Mouse (Mus musculus): Measurements from ENCODE around the gene Adap2. TPM values are rescaled to one million over a fixed set of nuclear protein-coding genes. Genes with fewer than 3 reads are reported as not detected.
"Not testable (repeated sequence)": the region's sequence is repeated elsewhere in the genome, so short reads cannot be mapped to it uniquely, and the experiment has no call there.

Gene Adap2
- polyA plus RNA-seq, 1 experiment from 2014 or later = 2.7 TPM

DNA sequence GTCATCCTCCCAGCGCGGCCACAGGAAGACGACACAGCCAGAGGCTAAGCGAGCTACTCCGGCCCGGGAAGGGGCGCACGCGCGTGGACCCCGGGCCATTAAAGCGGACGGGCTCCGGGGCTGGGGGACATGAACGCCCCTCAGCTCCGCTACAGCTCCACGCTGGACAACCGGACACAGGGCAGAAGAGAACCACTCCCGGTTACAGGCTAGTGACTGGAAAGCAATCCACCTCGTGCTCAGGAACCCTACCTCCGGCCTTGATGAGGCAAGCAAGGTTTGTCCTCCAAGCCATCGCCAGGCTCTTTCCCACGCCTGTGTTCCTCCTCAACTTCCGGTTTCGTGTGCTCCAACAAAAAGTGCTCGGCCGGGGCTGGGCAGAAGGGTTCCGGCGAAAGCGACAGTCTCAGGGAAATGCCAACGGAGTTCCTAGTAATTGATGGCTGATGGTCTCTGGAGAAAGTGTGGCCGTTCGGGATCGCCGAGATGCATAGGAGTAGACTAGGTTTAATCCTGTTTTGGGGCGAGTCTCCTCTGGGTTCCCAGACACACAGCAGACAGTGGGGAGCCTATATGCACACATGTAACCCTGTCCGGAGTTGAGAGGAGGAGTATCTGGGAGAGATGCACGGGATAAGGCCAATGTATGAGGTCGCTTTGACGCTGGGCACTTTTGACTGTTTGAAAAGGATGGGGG is 11.9 kb upstream of the Adap2 start, which contains the start of gene Tefm:
Gene Tefm, minus strand, starts transcription at position 351 of the 697 bp plus-strand sequence.
- Histone ChIP-seq H3K27ac (replicated peaks; ENCODE audit: low read depth, low read length) (peak within 1 kb of the TSS; percentile 90), H3K4me1 (ENCODE audit: control insufficient read depth, insufficient read depth, low read length) (peaks cover 7% of the 10 kb centered on the region), H3K36me3 (ENCODE audit: control insufficient read depth, insufficient read depth, low read length) (peaks cover 32% of the 10 kb centered on the region), H3K4me3 (ENCODE audit: low read depth, low read length) (peak within 1 kb of the TSS; percentile 87), H3K9me3 (ENCODE audit: control insufficient read depth, low read length) (no peaks in the 10 kb centered on the region), H3K9ac (ENCODE audit: low read depth, low read length) (peak within 1 kb of the TSS; percentile 86), H3K4me2 (ENCODE audit: low read depth, low read length) (peak within 1 kb of the TSS; percentile 88), H3K27me3 (replicated peaks; ENCODE audit: control insufficient read depth, insufficient read depth, low read length) (no peaks in the 10 kb centered on the region)
- ATAC-seq (ENCODE audit: low read depth) = peak; percentile 95
- peak; percentile 93 for DNase-seq (ENCODE audit: low spot score)
- WGBS = 0% methylated on average over 31 of the region's 40 CpGs

DNA sequence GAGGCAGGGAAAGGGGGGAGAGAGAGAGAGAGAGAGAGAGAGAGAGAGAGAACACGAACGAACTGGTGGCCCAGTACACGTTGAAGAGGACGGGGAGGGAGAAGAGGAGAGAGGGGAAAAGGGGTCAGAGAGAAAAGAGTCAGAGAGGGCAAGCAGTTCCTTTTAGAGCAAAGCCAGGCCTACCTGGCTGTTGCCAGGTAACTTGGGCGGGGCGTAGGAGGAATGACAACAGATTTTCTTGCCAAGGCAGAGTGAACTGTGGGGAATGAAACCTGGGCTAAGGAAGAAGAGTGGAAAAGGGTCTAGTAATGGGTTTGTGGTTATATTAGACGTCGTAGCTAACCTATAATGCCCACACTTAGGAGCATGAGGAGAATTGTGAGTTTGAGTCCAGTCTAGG is 11.0 kb upstream of the Adap2 start:
- Histone ChIP-seq H3K36me3 (ENCODE audit: control insufficient read depth, insufficient read depth, low read length) (peaks cover 26% of the 10 kb centered on the region), H3K9me3 (ENCODE audit: control insufficient read depth, low read length) (no peaks in the 10 kb centered on the region), H3K4me1 (ENCODE audit: control insufficient read depth, insufficient read depth, low read length) (peaks cover 7% of the 10 kb centered on the region), H3K27me3 (replicated peaks; ENCODE audit: control insufficient read depth, insufficient read depth, low read length) (no peaks in the 10 kb centered on the region), H3K4me3 (ENCODE audit: low read depth, low read length) (peak overlapping the region; percentile 87), H3K9ac (ENCODE audit: low read depth, low read length) (peak overlapping the region; percentile 86; the same call in 1 of the 2 replicates), H3K4me2 (ENCODE audit: low read depth, low read length) (peak overlapping the region; percentile 88), H3K27ac (replicated peaks; ENCODE audit: low read depth, low read length) (no peak overlapping the region)
- whole genome bisulfite sequencing = 49% methylated on average over 8 of the region's 8 CpGs
- DNase-seq (ENCODE audit: low spot score) (no peak), ATAC-seq (ENCODE audit: low read depth) (no peak)

DNA sequence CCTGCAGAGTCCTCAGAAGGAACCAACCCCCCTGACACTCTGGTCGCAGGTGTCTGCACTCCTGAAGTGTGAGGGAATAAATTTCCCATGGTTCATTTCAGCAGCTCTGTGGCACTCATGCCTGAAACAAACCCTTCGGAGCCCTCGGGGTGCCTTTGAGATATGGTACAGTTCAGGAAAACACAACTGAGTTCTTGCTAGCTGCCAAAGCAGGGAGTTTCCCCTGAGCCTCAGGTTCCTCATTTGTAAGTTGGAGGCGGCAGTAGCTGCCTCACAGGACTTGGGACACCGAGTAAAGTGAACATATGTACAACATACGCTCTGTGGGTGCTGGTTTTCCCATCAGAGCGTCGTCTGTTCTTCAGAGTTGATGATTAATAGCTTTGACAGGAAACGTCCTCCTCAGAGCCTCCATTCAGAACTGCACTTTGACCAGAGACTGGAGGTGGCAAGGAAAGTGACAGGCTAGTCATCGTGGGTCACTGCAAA is 8.1 kb upstream of the Adap2 start:
- H3K9ac ChIP-seq (ENCODE audit: low read depth, low read length) = no peak overlapping the region
- no peaks in the 10 kb centered on the region for H3K9me3 ChIP-seq (ENCODE audit: control insufficient read depth, low read length)
- H3K36me3 ChIP-seq (ENCODE audit: control insufficient read depth, insufficient read depth, low read length) = no peaks in the 10 kb centered on the region
- H3K4me1 ChIP-seq (ENCODE audit: control insufficient read depth, insufficient read depth, low read length) = peaks cover 7% of the 10 kb centered on the region
- H3K4me2 ChIP-seq (ENCODE audit: low read depth, low read length) = no peak overlapping the region
- peak; percentile 12 for DNase-seq (ENCODE audit: low spot score)
- no peak for ATAC-seq (ENCODE audit: low read depth)
- H3K27me3 ChIP-seq (replicated peaks; ENCODE audit: control insufficient read depth, insufficient read depth, low read length) = no peaks in the 10 kb centered on the region
- WGBS = 51% methylated on average over 10 of the region's 10 CpGs
- no peak overlapping the region for H3K4me3 ChIP-seq (ENCODE audit: low read depth, low read length)
- no peak overlapping the region for H3K27ac ChIP-seq (replicated peaks; ENCODE audit: low read depth, low read length)

DNA sequence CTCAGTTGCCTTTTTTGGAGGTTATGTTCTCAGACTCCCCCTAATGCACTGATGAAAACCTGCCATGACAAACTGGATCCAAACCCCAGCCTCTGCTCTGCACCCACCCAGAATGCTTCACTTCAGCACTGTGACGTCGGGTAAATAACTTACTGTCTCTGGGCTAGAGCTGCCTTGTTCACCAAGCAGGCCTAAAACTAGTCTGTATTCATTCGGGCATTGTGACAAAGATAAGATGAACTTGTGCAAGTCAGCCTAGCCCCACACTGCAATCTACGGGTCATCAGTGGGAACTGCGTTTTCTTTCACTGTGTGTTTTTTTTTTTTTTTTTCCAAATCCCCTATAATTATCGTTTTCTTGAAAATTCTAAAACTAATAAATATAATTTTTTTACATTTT is 6.2 kb upstream of the Adap2 start:
- ATAC-seq (ENCODE audit: low read depth) = no peak
- Histone ChIP-seq H3K4me3 (ENCODE audit: low read depth, low read length) (no peak overlapping the region), H3K27ac (replicated peaks; ENCODE audit: low read depth, low read length) (no peak overlapping the region), H3K4me2 (ENCODE audit: low read depth, low read length) (no peak overlapping the region), H3K9me3 (ENCODE audit: control insufficient read depth, low read length) (no peaks in the 10 kb centered on the region), H3K36me3 (ENCODE audit: control insufficient read depth, insufficient read depth, low read length) (no peaks in the 10 kb centered on the region), H3K4me1 (ENCODE audit: control insufficient read depth, insufficient read depth, low read length) (peaks cover 5% of the 10 kb centered on the region), H3K9ac (ENCODE audit: low read depth, low read length) (no peak overlapping the region), H3K27me3 (replicated peaks; ENCODE audit: control insufficient read depth, insufficient read depth, low read length) (peaks cover 5% of the 10 kb centered on the region; the same call in 1 of the 2 replicates)
- WGBS = 75% methylated on average over 6 of the region's 6 CpGs
- DNase-seq (ENCODE audit: low spot score) = no peak

DNA sequence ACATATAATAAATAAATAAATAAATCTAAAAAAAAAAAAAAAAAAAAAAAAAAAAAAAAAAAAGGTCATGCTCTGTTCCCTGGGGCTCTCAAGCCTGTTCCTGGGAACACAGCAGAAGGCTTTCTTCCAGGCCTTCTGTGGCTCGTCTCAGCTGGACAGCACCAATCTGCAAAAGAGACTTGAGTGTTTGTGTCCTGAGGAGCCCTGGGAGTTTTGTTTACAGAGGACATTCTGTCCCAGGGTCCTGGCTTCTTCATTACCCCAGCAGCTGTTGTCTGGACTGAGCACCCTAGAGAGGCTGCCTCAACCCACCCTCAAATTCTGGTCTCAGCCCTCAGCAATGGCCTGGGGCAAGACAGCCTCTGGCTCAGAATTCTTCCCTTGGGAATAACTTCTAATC is 5.6 kb upstream of the Adap2 start:
- ATAC-seq (ENCODE audit: low read depth) = no peak
- 33% methylated on average over 1 of the region's 1 CpGs for WGBS

DNA sequence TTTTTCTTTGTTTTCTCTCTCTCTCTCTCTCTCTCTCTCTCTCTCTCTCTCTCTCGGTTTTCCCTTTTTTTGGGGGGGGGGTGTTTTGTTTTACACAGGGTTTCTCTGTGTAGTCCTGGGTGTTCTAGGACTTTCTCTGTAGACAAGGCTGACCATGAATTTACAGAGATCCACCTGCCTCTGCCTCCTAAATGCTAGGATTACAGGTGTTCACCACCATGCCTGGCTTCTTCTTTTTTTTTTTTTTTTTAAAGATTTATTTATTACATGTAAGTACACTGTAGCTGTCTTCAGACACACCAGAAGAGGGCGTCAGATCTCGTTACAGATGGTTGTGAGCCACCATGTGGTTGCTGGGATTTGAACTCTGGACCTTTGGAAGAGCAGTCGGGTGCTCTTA is 4.9 kb upstream of the Adap2 start:
- H3K27ac ChIP-seq (replicated peaks; ENCODE audit: low read depth, low read length); H3K4me3 ChIP-seq (ENCODE audit: low read depth, low read length); H3K36me3 ChIP-seq (ENCODE audit: control insufficient read depth, insufficient read depth, low read length); H3K4me2 ChIP-seq (ENCODE audit: low read depth, low read length); H3K9me3 ChIP-seq (ENCODE audit: control insufficient read depth, low read length); ATAC-seq (ENCODE audit: low read depth); DNase-seq (ENCODE audit: low spot score); H3K4me1 ChIP-seq (ENCODE audit: control insufficient read depth, insufficient read depth, low read length); H3K9ac ChIP-seq (ENCODE audit: low read depth, low read length): not testable (repeated sequence)
- WGBS = 83% methylated on average over 2 of the region's 4 CpGs
- peaks cover 17% of the 10 kb centered on the region for H3K27me3 ChIP-seq (replicated peaks; ENCODE audit: control insufficient read depth, insufficient read depth, low read length)

More for the DNA sequence above, 5.6 kb upstream of the Adap2 start:
- H3K4me2 ChIP-seq (ENCODE audit: low read depth, low read length) = no peak overlapping the region
- no peak overlapping the region for H3K4me3 ChIP-seq (ENCODE audit: low read depth, low read length)
- no peak overlapping the region for H3K9ac ChIP-seq (ENCODE audit: low read depth, low read length)
- H3K36me3 ChIP-seq (ENCODE audit: control insufficient read depth, insufficient read depth, low read length) = no peaks in the 10 kb centered on the region
- no peaks in the 10 kb centered on the region for H3K9me3 ChIP-seq (ENCODE audit: control insufficient read depth, low read length)
- H3K27ac ChIP-seq (replicated peaks; ENCODE audit: low read depth, low read length) = no peak overlapping the region
- H3K27me3 ChIP-seq (replicated peaks; ENCODE audit: control insufficient read depth, insufficient read depth, low read length) = peaks cover 10% of the 10 kb centered on the region
- DNase-seq (ENCODE audit: low spot score) = no peak
- no peaks in the 10 kb centered on the region for H3K4me1 ChIP-seq (ENCODE audit: control insufficient read depth, insufficient read depth, low read length)

DNA sequence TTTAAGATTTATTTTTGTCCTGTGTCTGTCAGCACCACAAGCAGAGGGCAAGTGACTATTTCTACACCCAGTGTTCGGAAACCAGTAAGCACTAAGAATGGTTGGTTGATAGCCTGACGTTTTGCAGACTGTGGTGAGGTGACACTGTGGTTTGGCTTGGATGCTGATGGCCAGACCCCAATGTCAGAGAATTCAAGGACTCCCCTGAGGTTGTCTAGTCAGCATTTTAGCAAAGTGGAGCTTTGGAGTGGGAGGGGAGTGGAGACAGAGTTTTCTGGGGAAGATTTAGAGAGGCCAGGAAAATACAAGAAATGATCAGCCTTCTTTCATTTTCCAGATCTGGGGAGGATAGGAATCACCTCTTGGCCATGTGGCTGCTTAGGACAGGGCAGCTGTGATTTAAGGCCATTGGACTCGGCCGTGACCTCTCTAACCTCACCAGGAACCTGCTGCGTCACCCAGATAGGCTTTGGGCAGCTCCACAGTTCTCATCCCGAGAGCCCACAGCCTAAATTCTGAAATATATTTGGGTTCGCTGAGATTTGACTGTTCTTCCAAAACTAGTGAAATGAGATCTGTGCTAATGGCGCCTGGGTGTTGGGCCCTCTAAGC is 4.4 kb upstream of the Adap2 start:
- Histone ChIP-seq H3K4me1 (ENCODE audit: control insufficient read depth, insufficient read depth, low read length) (no peaks in the 10 kb centered on the region), H3K4me3 (ENCODE audit: low read depth, low read length) (no peak overlapping the region), H3K27me3 (replicated peaks; ENCODE audit: control insufficient read depth, insufficient read depth, low read length) (peaks cover 23% of the 10 kb centered on the region), H3K4me2 (ENCODE audit: low read depth, low read length) (no peak overlapping the region), H3K27ac (replicated peaks; ENCODE audit: low read depth, low read length) (no peak overlapping the region), H3K9me3 (ENCODE audit: control insufficient read depth, low read length) (no peaks in the 10 kb centered on the region), H3K9ac (ENCODE audit: low read depth, low read length) (no peak overlapping the region), H3K36me3 (ENCODE audit: control insufficient read depth, insufficient read depth, low read length) (no peaks in the 10 kb centered on the region)
- WGBS = 78% methylated on average over 8 of the region's 8 CpGs
- no peak for DNase-seq (ENCODE audit: low spot score)
- no peak for ATAC-seq (ENCODE audit: low read depth)

DNA sequence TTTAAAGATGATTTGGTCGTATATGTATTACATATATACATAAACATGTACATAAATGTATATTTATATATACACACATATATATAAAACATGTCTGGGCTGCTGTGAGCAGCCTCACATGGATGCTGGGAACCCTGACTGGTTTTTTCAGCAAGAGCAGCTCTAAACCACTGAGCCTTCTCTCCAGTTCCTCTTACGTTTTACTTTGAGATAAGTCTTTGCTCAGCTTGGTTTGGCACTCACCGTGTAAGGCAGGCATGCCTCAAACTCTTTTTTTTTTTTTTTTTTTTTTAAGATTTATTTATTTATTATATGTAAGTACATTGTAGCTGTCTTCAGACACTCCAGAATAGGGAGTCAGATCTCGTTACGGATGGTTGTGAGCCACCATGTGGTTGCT is 3.3 kb upstream of the Adap2 start:
- 79% methylated on average over 5 of the region's 5 CpGs for WGBS

More for the DNA sequence above, 3.3 kb upstream of the Adap2 start:
- H3K36me3 ChIP-seq (ENCODE audit: control insufficient read depth, insufficient read depth, low read length) = no peaks in the 10 kb centered on the region
- ATAC-seq (ENCODE audit: low read depth) (no peak), DNase-seq (ENCODE audit: low spot score) (no peak)
- no peak overlapping the region for H3K9ac ChIP-seq (ENCODE audit: low read depth, low read length)
- peaks cover 33% of the 10 kb centered on the region for H3K27me3 ChIP-seq (replicated peaks; ENCODE audit: control insufficient read depth, insufficient read depth, low read length)
- no peak overlapping the region for H3K27ac ChIP-seq (replicated peaks; ENCODE audit: low read depth, low read length)
- H3K4me3 ChIP-seq (ENCODE audit: low read depth, low read length) = no peak overlapping the region
- no peaks in the 10 kb centered on the region for H3K9me3 ChIP-seq (ENCODE audit: control insufficient read depth, low read length)
- H3K4me1 ChIP-seq (ENCODE audit: control insufficient read depth, insufficient read depth, low read length) = no peaks in the 10 kb centered on the region
- H3K4me2 ChIP-seq (ENCODE audit: low read depth, low read length) = no peak overlapping the region
